Mouse (Mus musculus): ENCODE measurements around the gene Cflar.

DNA sequence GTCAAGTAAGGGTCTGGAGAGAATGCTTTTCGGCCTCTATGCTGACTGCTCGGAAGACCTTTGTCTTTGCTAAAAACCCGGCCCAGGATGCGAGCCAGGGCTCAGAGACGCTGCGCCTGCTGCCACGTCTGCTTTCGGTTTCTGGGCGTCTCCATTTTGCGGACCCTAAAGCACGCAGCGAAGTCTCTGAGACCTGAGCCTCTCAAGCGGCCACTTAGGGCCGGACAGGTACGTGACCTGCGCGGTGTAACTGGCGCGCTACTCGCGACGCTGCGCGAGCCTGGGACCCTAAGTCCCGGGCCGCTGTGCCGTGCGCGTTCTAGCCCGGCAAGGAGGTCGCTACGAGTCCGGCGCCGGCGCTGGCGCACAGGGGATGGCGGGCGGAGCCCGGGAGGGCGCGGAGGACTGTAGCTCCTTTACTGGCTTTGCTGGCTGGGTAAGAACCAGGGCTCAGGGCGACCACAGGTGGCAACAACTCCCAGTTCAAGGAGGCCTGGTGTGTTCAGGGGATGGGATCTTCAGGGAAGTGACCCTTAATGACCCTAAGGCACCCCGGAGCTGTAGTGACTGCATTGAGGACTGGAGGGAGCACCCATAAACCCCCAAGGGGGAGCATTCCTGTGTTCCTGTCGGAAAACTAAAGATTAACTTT lies at the start of gene Cflar:
- no peak for TF ChIP-seq EP300 (optimal IDR thresholded peaks at IDR 0.05)
- no peak for TF ChIP-seq CTCF (IDR thresholded peaks at IDR 0.05; ENCODE audit: low read depth)
